8 mouse cellular contexts compared by ENCODE assay signal in the genomic region with DNA sequence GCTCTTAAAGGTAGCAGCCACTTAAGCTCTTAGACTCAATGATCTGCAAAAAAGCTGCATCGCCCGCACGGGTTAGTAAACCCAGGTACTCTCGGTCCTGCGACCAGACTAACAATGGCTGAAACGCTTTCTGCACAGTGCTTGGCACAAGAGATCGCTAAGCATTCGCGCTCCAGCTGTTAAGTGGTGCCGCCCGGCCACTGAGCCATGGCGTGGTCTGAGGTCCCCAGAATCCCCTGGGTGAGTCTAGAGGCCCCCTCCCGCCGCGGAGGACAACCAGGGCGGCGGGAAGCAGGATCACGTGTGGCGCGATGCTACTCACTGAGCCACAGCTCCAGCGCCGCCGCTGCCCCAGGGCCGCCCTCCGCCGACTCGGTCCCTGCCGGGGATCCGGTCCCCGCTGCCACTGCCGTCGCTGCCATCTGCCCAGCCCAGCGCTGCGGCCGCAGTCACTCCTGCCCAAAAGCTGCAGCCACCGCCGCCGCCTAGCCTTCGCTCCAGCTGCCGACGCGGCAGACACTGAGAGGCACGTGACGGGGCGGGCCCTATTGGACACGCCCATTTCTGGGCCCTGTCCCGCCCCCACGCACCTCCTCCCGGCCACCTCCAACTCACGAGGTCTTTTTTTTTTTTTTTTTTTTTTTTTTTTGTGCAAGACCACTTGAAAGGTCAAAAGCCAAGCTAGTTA. TPM values are rescaled to one million over a fixed set of nuclear protein-coding genes. Genes with fewer than 3 reads are reported as not detected.
DNase-seq lines count a peak whose midpoint lies in the region; ATAC-seq and TF ChIP-seq lines count a peak whose summit lies in the region.

A gene (minus strand): TSS at position 556 of the 688 bp plus-strand sequence.

- H3K9ac ChIP-seq in heart, embryonic 14.5 days (ENCODE audit: low read length) = peak within 1 kb of the TSS; percentile 86
- peak within 1 kb of the TSS; percentile 75 for H3K9ac ChIP-seq in liver, embryonic 14.5 days (replicated peaks)
- peak within 1 kb of the TSS; percentile 89 for H3K9ac ChIP-seq in neural tube, embryonic 11.5 days (ENCODE audit: low read length)
- peak within 1 kb of the TSS; percentile 78 for H3K9ac ChIP-seq in stomach, postnatal 0 days (ENCODE audit: low read length)

- peak within 1 kb of the TSS; percentile 53 for H3K27ac ChIP-seq in brown adipose tissue, adult 24 weeks (replicated peaks; ENCODE audit: low read depth, low read length)
- H3K27ac ChIP-seq in heart, embryonic 14.5 days (replicated peaks in 1 of 2; ENCODE audit: control insufficient read depth in 1 of 2, insufficient read depth in 1 of 2, low read depth in 2 of 2, low read length in 2 of 2) = peak within 1 kb of the TSS; percentile 86 to 92
- H3K27ac ChIP-seq in liver, embryonic 14.5 days = peak within 1 kb of the TSS; percentile 49
- H3K27ac ChIP-seq in neural tube, embryonic 11.5 days (ENCODE audit: low read depth, low read length) = peak within 1 kb of the TSS; percentile 85
- H3K27ac ChIP-seq in stomach, postnatal 0 days (replicated peaks) = peak within 1 kb of the TSS; percentile 78

- H3K4me1 ChIP-seq in brown adipose tissue, adult 24 weeks (ENCODE audit: control insufficient read depth, insufficient read depth, insufficient read length, low read length) = peaks cover 8% of the 10 kb centered on the region; the same call in 1 of the 2 replicates
- peaks cover 13 to 28% of the 10 kb centered on the region in 2 experiments for H3K4me1 ChIP-seq in heart, embryonic 14.5 days (ENCODE audit: control insufficient read depth in 2 of 2, insufficient read depth in 2 of 2, low read length in 2 of 2)
- peaks cover 34 to 48% of the 10 kb centered on the region in 2 experiments for H3K4me1 ChIP-seq in liver, embryonic 14.5 days (replicated peaks; ENCODE audit: control insufficient read depth in 2 of 2, insufficient read depth in 2 of 2, low read length in 1 of 2)
- peaks cover 10% of the 10 kb centered on the region; the same call in 1 of the 2 replicates for H3K4me1 ChIP-seq in neural tube, embryonic 11.5 days (ENCODE audit: control insufficient read depth, insufficient read depth, low read length)
- no peaks in the 10 kb centered on the region; the same call in 1 of the 2 replicates for H3K4me1 ChIP-seq in stomach, postnatal 0 days (replicated peaks; ENCODE audit: control insufficient read depth, insufficient read depth)

- peak; percentile 84 for ATAC-seq in heart, embryonic 14.5 days (ENCODE audit: insufficient number of reproducible peaks, insufficient read depth, low FRiP score, low read depth)
- ATAC-seq in liver, embryonic 14.5 days (ENCODE audit: insufficient read depth) = peak; percentile 75
- peak; percentile 88 for ATAC-seq in neural tube, embryonic 11.5 days (ENCODE audit: insufficient read depth, low FRiP score, low TSS enrichment)
- peak; percentile 85 for ATAC-seq in stomach, postnatal 0 days (ENCODE audit: low FRiP score, low TSS enrichment)

- no peak for TF ChIP-seq EP300 in liver, embryonic 14.5 days (IDR thresholded peaks at IDR 0.05; ENCODE audit: low read depth)
- TF ChIP-seq EP300 in stomach, postnatal 0 days (optimal IDR thresholded peaks at IDR 0.05) = no peak

- peak within 1 kb of the TSS; percentile 88 for H3K4me3 ChIP-seq in brown adipose tissue, adult 24 weeks (ENCODE audit: insufficient read depth, low read depth, low read length)
- peak within 1 kb of the TSS; percentile 72 to 95 for H3K4me3 ChIP-seq in heart, embryonic 14.5 days (ENCODE audit: control insufficient read depth in 1 of 2, insufficient read depth in 1 of 2, low read depth in 1 of 2, low read length in 2 of 2)
- H3K4me3 ChIP-seq in liver, embryonic 14.5 days (ENCODE audit: insufficient read depth in 1 of 2, low read depth in 2 of 2, low read length in 2 of 2) = peak within 1 kb of the TSS; percentile 67 to 71
- peak within 1 kb of the TSS; percentile 79 for H3K4me3 ChIP-seq in neural tube, embryonic 11.5 days (ENCODE audit: low read depth, low read length)
- peak within 1 kb of the TSS; percentile 76 for H3K4me3 ChIP-seq in stomach, postnatal 0 days (ENCODE audit: low read depth, low read length)

- no peaks in the 10 kb centered on the region for H3K27me3 ChIP-seq in heart, embryonic 14.5 days (ENCODE audit: control insufficient read depth, insufficient read depth, low read length)
- H3K27me3 ChIP-seq in liver, embryonic 14.5 days (ENCODE audit: control insufficient read depth, insufficient read depth, low read length) = no peaks in the 10 kb centered on the region
- H3K27me3 ChIP-seq in neural tube, embryonic 11.5 days (ENCODE audit: control insufficient read depth, insufficient read depth, low read length) = no peaks in the 10 kb centered on the region
- H3K27me3 ChIP-seq in stomach, postnatal 0 days (ENCODE audit: control insufficient read depth, insufficient read depth, low read length) = no peaks in the 10 kb centered on the region

- WGBS in heart, embryonic 14.5 days = under 1% methylated on average over 50 of the region's 50 CpGs
- under 1% methylated on average over 49 of the region's 50 CpGs for WGBS in liver, embryonic 14.5 days (ENCODE audit: insufficient replicate concordance)
- under 1% methylated on average over 46 of the region's 50 CpGs for WGBS in neural tube, embryonic 11.5 days
- under 1% methylated on average over 50 of the region's 50 CpGs for WGBS in stomach, postnatal 0 days

- H3K36me3 ChIP-seq in heart, embryonic 14.5 days (ENCODE audit: control insufficient read depth, insufficient read depth, low read length) = 0 out of 2 replicates have a peak, but pooled peaks cover 4% of the 10 kb centered on the region
- H3K36me3 ChIP-seq in liver, embryonic 14.5 days (replicated peaks; ENCODE audit: control insufficient read depth, insufficient read depth, low read depth) = no peaks in the 10 kb centered on the region
- 0 out of 2 replicates have a peak, but pooled peaks cover 2% of the 10 kb centered on the region for H3K36me3 ChIP-seq in neural tube, embryonic 11.5 days (ENCODE audit: control insufficient read depth, insufficient read depth, low read length)
- H3K36me3 ChIP-seq in stomach, postnatal 0 days (ENCODE audit: control insufficient read depth, insufficient read depth, low read length) = no peaks in the 10 kb centered on the region

- H3K9me3 ChIP-seq in heart, embryonic 14.5 days (ENCODE audit: control insufficient read depth, low read length) = no peaks in the 10 kb centered on the region
- no peaks in the 10 kb centered on the region for H3K9me3 ChIP-seq in liver, embryonic 14.5 days (ENCODE audit: control insufficient read depth, low read length)
- H3K9me3 ChIP-seq in neural tube, embryonic 11.5 days (ENCODE audit: control insufficient read depth, low read length) = no peaks in the 10 kb centered on the region
- H3K9me3 ChIP-seq in stomach, postnatal 0 days (ENCODE audit: control insufficient read depth, low read length) = no peaks in the 10 kb centered on the region

- H3K4me2 ChIP-seq in heart, embryonic 14.5 days (ENCODE audit: low read length) = peak within 1 kb of the TSS; percentile 79
- H3K4me2 ChIP-seq in liver, embryonic 14.5 days (ENCODE audit: low read depth) = peak within 1 kb of the TSS; percentile 83
- peak within 1 kb of the TSS; percentile 80 for H3K4me2 ChIP-seq in neural tube, embryonic 11.5 days (ENCODE audit: low read depth)
- H3K4me2 ChIP-seq in stomach, postnatal 0 days (replicated peaks; ENCODE audit: low read depth) = peak within 1 kb of the TSS; percentile 92

- no peak for TF ChIP-seq CTCF in liver, embryonic 14.5 days (IDR thresholded peaks at IDR 0.05; ENCODE audit: low read depth)
- peak; percentile 8; the same call in 1 of the 2 replicates for TF ChIP-seq CTCF in stomach, postnatal 0 days (IDR thresholded peaks at IDR 0.05; ENCODE audit: low read depth)

- peak; percentile 89 for DNase-seq in CD4-positive, CD25-positive, alpha-beta regulatory T cell, adult 2 months (ENCODE audit: low read depth, low spot score)
- DNase-seq in fibroblast of lung, adult 2 months (ENCODE audit: low read depth) = peak; percentile 73
- peak; percentile 92 to 94 for DNase-seq in kidney, postnatal 25 days
- peak; percentile 77 to 78 (median 77) for DNase-seq in liver, embryonic 14.5 days (ENCODE audit: low read depth in 3 of 3, low spot score in 3 of 3)
- peak; percentile 91 for DNase-seq in neural tube, embryonic 11.5 days (ENCODE audit: low spot score)
- DNase-seq in stomach, postnatal 0 days (ENCODE audit: low spot score) = peak; percentile 90

RNA-seq across cellular contexts. Expression of the gene that starts here (rescaled TPM):
- polyA plus RNA-seq in brown adipose tissue, adult 24 weeks (2012; ENCODE audit: insufficient read depth, insufficient read length, missing spikeins) = 29.1 and 44.8 TPM in 2 replicates
- 66.3 and 77.8 TPM in 2 replicates for polyA plus RNA-seq in heart, embryonic 14.5 days (2014; fragmentation: Nextera tagmentation; extraction: Ambion mirVana)
- 21.9 and 23.5 TPM in 2 replicates for polyA plus RNA-seq in liver, embryonic 14.5 days (2012; rRNA removed)
- polyA plus RNA-seq in liver, embryonic 14.5 days (2014; fragmentation: Nextera tagmentation; extraction: Ambion mirVana) = 18.2 and 21.4 TPM in 2 replicates
- 70.4 and 72.5 TPM in 2 replicates for polyA plus RNA-seq in neural tube, embryonic 11.5 days (2014; fragmentation: Nextera tagmentation; extraction: Ambion mirVana)
- polyA plus RNA-seq in stomach, postnatal 0 days (2015; fragmentation: Nextera tagmentation; extraction: Ambion mirVana) = 31.5 and 33.5 TPM in 2 replicates

Comparison
In these comparisons a context has a peak if more than half of its experiments do, and no peak if none do; other contexts are left out.
1. Peak in every context shown above with its lines: DNase-seq, ATAC-seq, H3K4me3 ChIP-seq and H3K27ac ChIP-seq.